ENCODE assay signal across 13 mouse cellular contexts in genomic region chr7:104810335-104810734, GRCm38 (mm10). TPM values are rescaled to one million over a fixed set of nuclear protein-coding genes. Genes with fewer than 3 reads are reported as not detected.
"Had no signal": no experiment of that assay in that cellular context is flagged by ENCODE, and none has a peak within 500 bp of the region (broad histone marks: within the 10 kb centered on the region; RNA-seq: fewer than 3 reads in every experiment).

No protein-coding gene starts in this region.

RNA-seq across cellular contexts. Expression of gene Usp17lb, which starts 32.1 kb away (rescaled TPM):
- polyA plus RNA-seq: neural tube, embryonic 13.5 days; neural tube, embryonic 14.5 days; neural tube, embryonic 15.5 days; small intestine, adult 2 months; spleen, adult 2 months; stomach, embryonic 14.5 days; stomach, embryonic 15.5 days; stomach, embryonic 16.5 days; stomach, postnatal 0 days; testis, adult 2 months; thymus, adult 2 months; thymus, postnatal 0 days; urinary bladder, adult 2 months had no signal

RNA-seq across cellular contexts. Expression of gene Usp17le, which starts 33.1 kb away (rescaled TPM):
- polyA plus RNA-seq: neural tube, embryonic 13.5 days; neural tube, embryonic 14.5 days; neural tube, embryonic 15.5 days; small intestine, adult 2 months; spleen, adult 2 months; stomach, embryonic 14.5 days; stomach, embryonic 15.5 days; stomach, embryonic 16.5 days; stomach, postnatal 0 days; testis, adult 2 months; thymus, postnatal 0 days; urinary bladder, adult 2 months had no signal

RNA-seq across cellular contexts. Expression of gene Usp17la, which starts 46.5 kb away (rescaled TPM):
- polyA plus RNA-seq: neural tube, embryonic 13.5 days; neural tube, embryonic 14.5 days; neural tube, embryonic 15.5 days; small intestine, adult 2 months; spleen, adult 2 months; stomach, embryonic 14.5 days; stomach, embryonic 15.5 days; stomach, embryonic 16.5 days; stomach, postnatal 0 days; testis, adult 2 months; thymus, adult 2 months; thymus, postnatal 0 days; urinary bladder, adult 2 months had no signal
